Mouse (Mus musculus) ovary, adult 18-20 months (tissue): ENCODE data around the gene Adam10.

Experiments used
- DNase-seq: peaks from one replicate; pipeline ENCODE4 v3.0.0; 2022; ENCODE audit warnings: low spot score, mixed read lengths

The Adam10 gene

GRCm38 (mm10) chr9:70678682-70679131, at the start of gene Adam10:
Gene Adam10, plus strand, starts transcription at chr9:70678997.
- peak; percentile 99 for DNase-seq

GRCm38 (mm10) chr9:70629711-70630110, 49.1 kb upstream of the Adam10 start:
- peak; percentile 2 for DNase-seq

- no peak for DNase-seq
Observed at GRCm38 (mm10) chr9:70631665-70632064, 47.1 kb upstream of the Adam10 start.

DNA sequence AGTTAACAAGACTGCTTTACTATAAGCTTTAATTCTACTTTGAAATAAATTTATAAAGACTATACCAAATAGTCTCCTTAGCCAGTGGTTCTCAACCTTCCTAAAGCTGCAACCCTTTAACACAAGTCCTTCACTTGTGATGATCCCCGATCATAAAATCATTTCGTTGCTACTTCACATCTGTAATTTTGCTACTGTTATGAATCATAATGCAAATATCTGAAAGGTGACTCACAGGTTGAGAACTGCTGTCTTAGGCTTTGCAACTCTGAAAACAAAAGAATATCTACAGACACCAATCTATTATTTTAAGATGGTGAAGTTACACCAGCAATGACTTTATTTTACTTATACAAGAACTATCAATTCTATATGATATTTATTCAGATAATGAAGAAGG, 42.0 kb upstream of the Adam10 start:
- DNase-seq, result no peak

DNA sequence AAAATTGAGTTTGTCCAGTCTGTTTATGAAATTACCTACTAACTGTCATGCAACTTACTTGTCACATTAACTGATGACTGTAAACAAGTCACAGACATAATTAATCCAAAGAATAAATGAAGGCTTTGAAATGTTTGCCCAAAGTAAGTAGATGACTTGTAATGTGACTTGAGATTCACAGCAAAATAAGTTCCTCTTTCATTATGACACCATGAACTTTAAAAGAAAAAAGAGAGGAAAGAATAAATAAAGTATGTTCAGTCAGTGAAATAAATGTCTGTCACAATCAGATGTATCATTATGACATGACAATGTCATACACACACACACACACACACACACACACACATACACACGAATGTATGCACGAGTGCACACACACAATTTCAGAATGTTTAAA, 28.5 kb upstream of the Adam10 start:
- no peak for DNase-seq

GRCm38 (mm10) chr9:70650994-70651393, 27.8 kb upstream of the Adam10 start:
- no peak for DNase-seq

GRCm38 (mm10) chr9:70652221-70652620, 26.6 kb upstream of the Adam10 start:
- no peak for DNase-seq

DNA sequence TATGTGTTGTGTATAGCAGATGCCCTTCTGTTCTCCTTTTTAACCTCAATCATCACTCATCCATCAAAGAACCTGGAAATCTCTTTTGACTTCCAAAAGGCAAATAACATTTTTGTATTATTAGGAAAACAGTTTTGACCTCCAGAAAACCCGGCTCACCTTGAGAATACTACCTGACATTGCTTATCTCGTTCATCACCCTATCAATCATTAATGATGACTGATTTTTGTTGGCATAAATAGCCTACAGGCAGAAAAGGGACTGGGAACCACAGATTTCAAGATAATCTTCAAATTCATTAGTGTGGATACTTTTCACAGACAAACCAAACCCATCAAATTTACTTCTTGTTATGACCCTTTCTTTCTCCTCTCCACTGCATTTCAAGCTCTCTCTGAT, 24.9 kb upstream of the Adam10 start:
- no peak for DNase-seq

GRCm38 (mm10) chr9:70654496-70654895, 24.3 kb upstream of the Adam10 start:
- no peak for DNase-seq

GRCm38 (mm10) chr9:70655764-70656129, 23.1 kb upstream of the Adam10 start:
- DNase-seq, result no peak

GRCm38 (mm10) chr9:70656130-70657007, 22.4 kb upstream of the Adam10 start, which contains the start of gene Gm10642:
Gene Gm10642, plus strand, starts transcription at chr9:70656251.
- peak; percentile 20 for DNase-seq

DNA sequence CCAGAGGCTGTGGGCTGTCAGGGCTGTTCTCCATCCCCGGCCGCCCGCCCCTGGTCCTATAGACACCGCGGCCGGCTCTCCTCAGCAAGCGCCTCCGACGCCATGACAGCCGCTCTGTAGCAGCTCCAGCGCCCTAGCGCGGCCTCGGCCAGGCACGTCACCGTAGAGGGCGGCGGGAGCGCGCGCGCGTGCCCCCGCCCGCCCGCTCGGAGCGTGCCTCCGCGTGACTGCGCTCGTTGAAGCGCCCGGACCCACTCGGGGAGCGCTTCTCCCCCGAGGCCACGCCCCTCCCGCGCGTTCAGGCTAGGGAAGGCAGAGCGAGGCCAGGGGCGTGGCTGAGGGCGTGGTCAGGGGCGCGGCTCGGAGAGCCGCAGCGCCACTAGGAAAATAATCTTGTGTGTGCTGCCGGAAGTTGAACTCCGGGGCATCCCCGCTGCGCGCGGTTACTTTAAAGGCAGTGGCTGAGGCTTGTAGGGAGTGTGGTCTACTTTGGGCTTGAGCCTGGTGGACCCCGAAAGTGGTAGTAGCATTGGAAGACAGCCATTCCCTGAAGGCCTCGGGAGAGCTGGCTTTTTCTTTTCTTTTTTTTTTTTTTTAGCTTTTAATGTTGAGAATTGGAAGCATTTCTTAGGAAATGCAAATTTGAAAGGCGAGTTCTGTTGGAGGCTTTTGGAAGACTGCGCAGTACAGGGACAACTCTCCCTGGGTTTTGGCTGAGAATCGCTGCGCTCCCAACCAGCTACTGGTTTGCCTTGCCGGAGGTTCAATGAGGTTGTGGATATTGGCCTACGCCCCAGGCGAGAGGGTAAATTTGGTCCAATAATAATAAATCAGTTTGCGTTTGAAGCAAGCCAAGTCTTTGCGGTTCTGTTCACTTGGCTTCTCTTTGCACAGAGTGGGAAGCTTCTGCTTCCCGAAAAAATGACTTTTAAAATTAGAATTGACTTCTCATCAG, 21.5 kb upstream of the Adam10 start, which contains the start of gene Mindy2:
TSS of gene Mindy2 (minus strand) at position 162 of the 955 bp plus-strand sequence.
- DNase-seq, result peak; percentile 96

DNA sequence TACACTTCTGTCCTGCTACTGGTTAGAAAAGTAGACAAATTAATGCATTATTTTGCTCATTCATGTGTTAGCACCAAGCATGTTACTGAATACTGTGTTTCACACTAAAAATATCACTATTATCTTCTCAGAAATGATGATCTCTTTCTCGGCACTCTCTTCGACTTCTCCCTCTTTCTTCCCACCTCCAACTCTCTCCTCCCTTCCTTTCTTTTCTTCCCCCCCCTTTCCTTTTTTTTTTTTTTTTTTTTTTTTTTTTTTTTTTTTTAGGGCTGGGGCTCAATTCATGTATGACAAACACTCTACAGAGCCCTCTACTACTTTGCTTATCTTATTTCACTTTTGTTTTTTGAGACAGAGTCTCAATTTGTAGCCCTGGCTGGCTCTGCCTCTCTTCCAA, 20.5 kb upstream of the Adam10 start:
- DNase-seq, result no peak

DNA sequence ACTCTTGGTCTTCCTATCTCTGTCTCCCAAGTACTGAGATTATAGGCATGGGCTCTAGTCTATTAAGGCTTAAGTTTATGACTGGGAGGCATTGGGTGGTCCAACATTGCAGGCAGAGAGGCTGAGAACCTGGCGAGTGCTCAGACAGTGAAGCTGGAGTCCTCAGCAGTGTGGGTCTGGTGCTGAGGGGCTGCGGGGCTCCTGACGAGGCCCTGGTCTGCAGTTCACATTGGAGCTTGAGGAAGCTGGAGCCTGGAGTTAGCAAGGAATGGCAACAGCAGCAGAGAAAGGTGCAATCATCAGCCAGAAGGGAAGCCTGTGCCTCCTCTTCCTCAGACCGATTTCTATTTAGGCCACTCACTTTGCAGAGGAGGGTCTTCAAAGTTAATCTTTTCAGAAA, 13.9 kb upstream of the Adam10 start:
- DNase-seq, result no peak

- DNase-seq, result no peak
Observed at GRCm38 (mm10) chr9:70665372-70666145, 13.2 kb upstream of the Adam10 start.

GRCm38 (mm10) chr9:70666811-70667210, 12.0 kb upstream of the Adam10 start:
- no peak for DNase-seq

- DNase-seq, result no peak
Observed at GRCm38 (mm10) chr9:70668048-70668447, 10.7 kb upstream of the Adam10 start.

DNA sequence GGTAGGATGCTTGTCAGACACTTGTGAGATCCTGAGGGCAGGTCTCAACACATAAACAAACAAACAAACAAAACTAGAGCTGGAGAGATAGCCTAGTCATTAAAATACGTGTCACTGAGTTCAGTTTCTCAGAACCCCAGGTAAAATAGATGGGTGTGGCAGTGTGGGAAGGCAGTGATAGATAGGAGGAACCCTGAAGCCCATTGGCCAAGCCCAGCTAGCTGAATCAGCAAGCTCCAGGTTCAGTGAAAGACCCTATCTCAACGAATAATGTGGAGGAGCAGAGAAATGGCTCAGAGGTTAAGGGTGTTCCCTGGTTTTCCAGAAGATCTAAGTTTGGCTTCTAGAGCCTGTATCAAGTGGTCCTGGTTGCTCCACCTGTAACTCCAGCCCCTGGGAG, 9.6 kb upstream of the Adam10 start:
- no peak for DNase-seq

DNA sequence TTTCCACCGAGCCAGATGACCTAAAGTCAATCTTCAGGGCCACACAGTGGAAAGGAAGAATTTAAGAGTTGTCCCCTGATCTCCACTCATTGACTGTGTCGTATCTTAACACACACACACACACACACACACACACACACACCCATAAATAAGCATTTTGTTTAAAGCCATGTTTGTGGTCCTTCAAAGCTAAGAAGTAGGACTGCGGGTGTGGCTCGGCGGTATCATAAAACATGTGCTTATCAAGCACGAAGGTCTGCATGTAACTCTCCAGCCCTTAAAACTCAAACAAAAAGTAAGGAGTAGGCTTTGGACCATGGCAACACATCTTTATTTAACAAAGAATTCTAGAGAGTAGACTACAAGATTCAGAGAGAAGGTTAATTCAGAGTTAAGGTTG, 8.4 kb upstream of the Adam10 start:
- DNase-seq, result no peak

DNA sequence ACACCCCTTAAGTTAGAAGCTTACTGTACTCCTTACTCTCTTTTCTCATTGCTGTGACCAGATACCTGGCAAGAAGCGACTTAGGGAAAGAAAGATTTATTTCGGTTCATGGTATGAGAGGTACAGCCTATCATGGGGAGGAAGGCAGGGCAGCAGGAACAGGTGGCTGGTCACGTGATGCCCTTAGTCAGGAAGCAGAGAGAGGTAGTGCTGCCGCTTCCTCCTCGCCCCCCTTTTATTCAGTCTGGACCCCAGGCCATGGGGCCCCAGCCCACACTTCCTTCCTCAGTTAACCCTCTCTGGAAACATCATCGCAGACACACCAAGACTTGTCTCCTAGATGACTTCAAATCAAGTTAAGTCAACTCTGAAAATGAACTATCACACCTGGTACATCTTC, 7.5 kb upstream of the Adam10 start:
- DNase-seq, result no peak

DNA sequence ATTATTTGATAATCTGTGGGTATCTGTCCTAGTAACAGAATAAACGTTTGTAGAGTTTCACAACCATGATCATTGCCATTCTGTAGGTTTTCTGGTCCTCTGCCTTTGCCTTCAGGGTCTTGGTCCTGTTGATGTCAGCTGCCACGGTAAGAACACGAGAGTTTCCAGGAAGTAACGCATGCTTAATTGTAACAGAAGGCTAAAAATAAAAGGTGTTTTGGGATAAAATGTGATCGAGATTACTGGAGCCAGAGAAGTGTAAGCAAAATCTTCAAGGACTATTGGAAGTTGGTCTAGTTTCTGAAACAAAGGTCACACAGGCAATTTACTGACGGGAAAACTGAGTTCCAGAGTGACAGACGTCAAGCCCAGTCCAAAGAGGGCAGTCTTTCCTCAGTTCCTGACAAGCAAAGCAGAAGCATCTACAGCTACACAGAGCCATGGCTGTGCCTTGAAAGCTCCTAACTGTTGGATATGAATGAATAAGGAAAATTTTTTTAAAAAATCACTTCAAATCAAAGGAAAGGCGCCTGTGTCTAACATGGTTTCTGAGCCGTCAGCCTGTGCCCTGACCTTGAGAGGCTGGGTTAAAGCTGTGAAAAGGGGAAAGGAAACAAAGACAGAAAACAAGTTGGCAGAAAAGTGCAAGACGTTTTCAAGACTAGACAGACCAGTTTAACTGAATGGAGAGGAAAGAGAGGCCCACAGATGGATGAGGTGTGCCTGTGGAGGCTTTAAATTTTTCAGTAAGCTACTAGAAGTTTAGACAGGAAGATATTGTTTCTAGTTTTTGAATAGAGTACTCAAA, 6.8 kb upstream of the Adam10 start:
- DNase-seq, result no peak
